Mouse (Mus musculus): Measurements from ENCODE around the gene Plcg2. TPM values are rescaled to one million over a fixed set of nuclear protein-coding genes. Genes with fewer than 3 reads are reported as not detected.
A peak's percentile ranks its signal among the peaks of the same experiment; 100 is the strongest.

Gene Plcg2
- total and polyA plus RNA-seq, 2 experiments from 2014 or later = 1.1 to 1.8 TPM

GRCm38 (mm10) chr8:117610506-117610905 lies 112.4 kb downstream of the Plcg2 start:
- TF ChIP-seq CTCF (IDR thresholded peaks at IDR 0.05; ENCODE audit: low read depth) = no peak
- 95% methylated on average over 10 of the region's 10 CpGs for WGBS
- Histone ChIP-seq H3K27me3 (ENCODE audit: insufficient read depth, low read length) (no peaks in the 10 kb centered on the region), H3K36me3 (ENCODE audit: insufficient read depth) (no peaks in the 10 kb centered on the region), H3K27ac (ENCODE audit: low read depth, low read length) (no peak overlapping the region), H3K9ac (no peak overlapping the region), H3K4me1 (ENCODE audit: insufficient read depth) (no peaks in the 10 kb centered on the region), H3K4me3 (ENCODE audit: low read depth, low read length) (no peak overlapping the region), H3K9me3 (ENCODE audit: low read length) (no peaks in the 10 kb centered on the region), H3K4me2 (ENCODE audit: low read depth) (no peak overlapping the region)
- DNase-seq (no peak), ATAC-seq (no peak)

GRCm38 (mm10) chr8:117612861-117613260 lies 114.8 kb downstream of the Plcg2 start:
- H3K27me3 ChIP-seq (ENCODE audit: insufficient read depth, low read length) = no peaks in the 10 kb centered on the region
- H3K4me1 ChIP-seq (ENCODE audit: insufficient read depth) = no peaks in the 10 kb centered on the region
- H3K4me3 ChIP-seq (ENCODE audit: low read depth, low read length) = no peak overlapping the region
- H3K9ac ChIP-seq = no peak overlapping the region
- no peak overlapping the region for H3K27ac ChIP-seq (ENCODE audit: low read depth, low read length)
- no peak for DNase-seq
- no peak for ATAC-seq
- no peaks in the 10 kb centered on the region for H3K36me3 ChIP-seq (ENCODE audit: insufficient read depth)
- H3K9me3 ChIP-seq (ENCODE audit: low read length) = 0 out of 2 replicates have a peak, but pooled peaks cover 4% of the 10 kb centered on the region
- no peak for TF ChIP-seq CTCF (IDR thresholded peaks at IDR 0.05; ENCODE audit: low read depth)
- no peak overlapping the region for H3K4me2 ChIP-seq (ENCODE audit: low read depth)
- 89% methylated on average over 12 of the region's 12 CpGs for WGBS

GRCm38 (mm10) chr8:117626040-117626838 lies 128.1 kb downstream of the Plcg2 start:
- H3K9me3 ChIP-seq (ENCODE audit: low read length) = 0 out of 2 replicates have a peak, but pooled peaks cover 9% of the 10 kb centered on the region
- H3K4me2 ChIP-seq (ENCODE audit: low read depth) = peak overlapping the region; percentile 30; the same call in 1 of the 2 replicates
- no peak overlapping the region for H3K27ac ChIP-seq (ENCODE audit: low read depth, low read length)
- peak; percentile 86 for DNase-seq
- ATAC-seq = peak; percentile 82
- TF ChIP-seq CTCF (IDR thresholded peaks at IDR 0.05; ENCODE audit: low read depth) = peak; percentile 91
- H3K36me3 ChIP-seq (ENCODE audit: insufficient read depth) = no peaks in the 10 kb centered on the region
- 58% methylated on average over 14 of the region's 14 CpGs for WGBS
- no peaks in the 10 kb centered on the region for H3K4me1 ChIP-seq (ENCODE audit: insufficient read depth)
- H3K27me3 ChIP-seq (ENCODE audit: insufficient read depth, low read length) = no peaks in the 10 kb centered on the region
- H3K9ac ChIP-seq = no peak overlapping the region
- H3K4me3 ChIP-seq (ENCODE audit: low read depth, low read length) = no peak overlapping the region

- WGBS = 61% methylated on average over 9 of the region's 9 CpGs
- H3K4me3 ChIP-seq (ENCODE audit: low read depth, low read length) = no peak overlapping the region
Measured at GRCm38 (mm10) chr8:117627096-117627495, 129.0 kb downstream of the Plcg2 start.

GRCm38 (mm10) chr8:117632532-117632931 lies 134.4 kb downstream of the Plcg2 start:
- Histone ChIP-seq H3K36me3 (ENCODE audit: insufficient read depth) (no peaks in the 10 kb centered on the region), H3K4me2 (ENCODE audit: low read depth) (no peak overlapping the region), H3K27ac (ENCODE audit: low read depth, low read length) (no peak overlapping the region), H3K4me3 (ENCODE audit: low read depth, low read length) (no peak overlapping the region), H3K9ac (no peak overlapping the region), H3K27me3 (ENCODE audit: insufficient read depth, low read length) (no peaks in the 10 kb centered on the region), H3K4me1 (ENCODE audit: insufficient read depth) (no peaks in the 10 kb centered on the region), H3K9me3 (ENCODE audit: low read length) (no peaks in the 10 kb centered on the region)
- DNase-seq (no peak), ATAC-seq (no peak)
- WGBS = 87% methylated on average over 5 of the region's 5 CpGs
- no peak for TF ChIP-seq CTCF (IDR thresholded peaks at IDR 0.05; ENCODE audit: low read depth)

More at GRCm38 (mm10) chr8:117627096-117627495, 129.0 kb downstream of the Plcg2 start:
- Histone ChIP-seq H3K27ac (ENCODE audit: low read depth, low read length) (no peak overlapping the region), H3K27me3 (ENCODE audit: insufficient read depth, low read length) (no peaks in the 10 kb centered on the region), H3K4me1 (ENCODE audit: insufficient read depth) (no peaks in the 10 kb centered on the region), H3K4me2 (ENCODE audit: low read depth) (no peak overlapping the region), H3K9me3 (ENCODE audit: low read length) (0 out of 2 replicates have a peak, but pooled peaks cover 9% of the 10 kb centered on the region), H3K9ac (no peak overlapping the region), H3K36me3 (ENCODE audit: insufficient read depth) (no peaks in the 10 kb centered on the region)
- TF ChIP-seq CTCF (IDR thresholded peaks at IDR 0.05; ENCODE audit: low read depth) = no peak
- DNase-seq = no peak
- no peak for ATAC-seq

- H3K27ac ChIP-seq (ENCODE audit: low read depth, low read length) = no peak overlapping the region
- no peak overlapping the region for H3K4me2 ChIP-seq (ENCODE audit: low read depth)
- ATAC-seq = no peak
- 89% methylated on average over 7 of the region's 7 CpGs for WGBS
- H3K27me3 ChIP-seq (ENCODE audit: insufficient read depth, low read length) = no peaks in the 10 kb centered on the region
- no peaks in the 10 kb centered on the region for H3K9me3 ChIP-seq (ENCODE audit: low read length)
- H3K4me3 ChIP-seq (ENCODE audit: low read depth, low read length) = no peak overlapping the region
- H3K4me1 ChIP-seq (ENCODE audit: insufficient read depth) = no peaks in the 10 kb centered on the region
- no peak for TF ChIP-seq CTCF (IDR thresholded peaks at IDR 0.05; ENCODE audit: low read depth)
- H3K9ac ChIP-seq = no peak overlapping the region
- no peaks in the 10 kb centered on the region for H3K36me3 ChIP-seq (ENCODE audit: insufficient read depth)
- DNase-seq = no peak
Measured at GRCm38 (mm10) chr8:117634406-117634805, 136.3 kb downstream of the Plcg2 start.

GRCm38 (mm10) chr8:117637462-117637861 lies 139.4 kb downstream of the Plcg2 start:
- Histone ChIP-seq H3K4me3 (ENCODE audit: low read depth, low read length) (no peak overlapping the region), H3K9me3 (ENCODE audit: low read length) (no peaks in the 10 kb centered on the region), H3K36me3 (ENCODE audit: insufficient read depth) (no peaks in the 10 kb centered on the region), H3K27ac (ENCODE audit: low read depth, low read length) (no peak overlapping the region), H3K9ac (no peak overlapping the region), H3K4me2 (ENCODE audit: low read depth) (no peak overlapping the region), H3K4me1 (ENCODE audit: insufficient read depth) (no peaks in the 10 kb centered on the region), H3K27me3 (ENCODE audit: insufficient read depth, low read length) (no peaks in the 10 kb centered on the region)
- WGBS = 64% methylated on average over 3 of the region's 3 CpGs
- DNase-seq (no peak), ATAC-seq (no peak)
- TF ChIP-seq CTCF (IDR thresholded peaks at IDR 0.05; ENCODE audit: low read depth) = no peak

Measured in forebrain, postnatal 0 days (tissue).